Mouse (Mus musculus) left cerebral cortex, postnatal 25 days (tissue): ENCODE data around the gene Exoc8. TPM values are rescaled to one million over a fixed set of nuclear protein-coding genes. Genes with fewer than 3 reads are reported as not detected.

ENCODE experiments used
- DNase-seq, 2 experiments: peaks; one replicate each; pipeline ENCODE4 v3.0.0; 2022; ENCODE audit warnings: low spot score in 2 of 2, mixed read lengths in 1 of 2
- intact Hi-C: fragments of 180-260 bp; cut with DNase I; formaldehyde crosslinking; loops from one replicate; pipeline ENCODE4 v1.15.1; 2025
- total RNA-seq, 2 experiments: library from RNA; stranded (reverse); gene quantifications; 2 replicates each; pipeline ENCODE4 v1.2.3; 2021

Exoc8 gene
- 10 to 100 TPM; 36.2 to 38.9 TPM for total RNA-seq

GRCm38 (mm10) chr8:124897386-124898250 is at the start of gene Exoc8, which contains the start of gene Sprtn:
Gene Exoc8, minus strand, starts transcription at chr8:124897705.
Gene Sprtn, plus strand, starts transcription at chr8:124897886.
- peak; percentile 97 to 98 for DNase-seq
- intact Hi-C loops = loop anchor here (2.0 to 5.0 kb wide), 3 partner anchors 51 to 135 kb away; partner anchors contain the start of genes Egln1 and Tsnax

GRCm38 (mm10) chr8:124944406-124944805 is 46.9 kb upstream of the Exoc8 start:
- intact Hi-C loops = no loop called here
- no peak for DNase-seq

GRCm38 (mm10) chr8:124943801-124944200 is 46.3 kb upstream of the Exoc8 start:
- intact Hi-C loops = no loop called here
- DNase-seq = no peak

GRCm38 (mm10) chr8:124937293-124937692 is 39.8 kb upstream of the Exoc8 start:
- no peak for DNase-seq
- intact Hi-C loops = no loop called here

- intact Hi-C loops = no loop called here
- no peak for DNase-seq
Observed at GRCm38 (mm10) chr8:124936699-124937098, 39.2 kb upstream of the Exoc8 start.

GRCm38 (mm10) chr8:124935116-124935515 is 37.6 kb upstream of the Exoc8 start:
- no peak for DNase-seq
- intact Hi-C loops = no loop called here

- DNase-seq = no peak
- intact Hi-C loops = no loop called here
Observed at GRCm38 (mm10) chr8:124932435-124932834, 34.9 kb upstream of the Exoc8 start.

GRCm38 (mm10) chr8:124930649-124931048 is 33.1 kb upstream of the Exoc8 start:
- intact Hi-C loops = no loop called here
- DNase-seq = no peak

GRCm38 (mm10) chr8:124930086-124930485 is 32.6 kb upstream of the Exoc8 start:
- peak; percentile 25 to 63 for DNase-seq
- intact Hi-C loops = no loop called here

- intact Hi-C loops = no loop called here
- no peak for DNase-seq
Observed at GRCm38 (mm10) chr8:124929006-124929405, 31.5 kb upstream of the Exoc8 start.

- DNase-seq = no peak
- intact Hi-C loops = no loop called here
Observed at GRCm38 (mm10) chr8:124926351-124926771, 28.9 kb upstream of the Exoc8 start.

- intact Hi-C loops = no loop called here
- no peak for DNase-seq
Observed at GRCm38 (mm10) chr8:124925544-124926266, 28.2 kb upstream of the Exoc8 start.

- intact Hi-C loops = no loop called here
- no peak for DNase-seq
Observed at GRCm38 (mm10) chr8:124923971-124924652, 26.6 kb upstream of the Exoc8 start.

- intact Hi-C loops = no loop called here
- no peak for DNase-seq
Observed at GRCm38 (mm10) chr8:124922490-124923089, 25.1 kb upstream of the Exoc8 start.

- no peak for DNase-seq
- intact Hi-C loops = no loop called here
Observed at GRCm38 (mm10) chr8:124921369-124922279, 24.1 kb upstream of the Exoc8 start.

GRCm38 (mm10) chr8:124917741-124918484 is 20.4 kb upstream of the Exoc8 start:
- intact Hi-C loops = no loop called here
- no peak for DNase-seq

- intact Hi-C loops = no loop called here
- DNase-seq = no peak
Observed at GRCm38 (mm10) chr8:124914061-124914460, 16.6 kb upstream of the Exoc8 start.
